Mouse (Mus musculus) lung, embryonic 15.5 days (tissue): ENCODE measurements around the gene Lrrc28. TPM values are rescaled to one million over a fixed set of nuclear protein-coding genes. Genes with fewer than 3 reads are reported as not detected.

Source experiments
- ATAC-seq: fragments of 200-750 bp; cut with Nextera tagmentation; 2 replicates; pipeline ENCODE4 v1.8.0; 2017; ENCODE audit warnings: moderate number of reproducible peaks, borderline replicate concordance; ENCODE audit not compliant: low FRiP score, low TSS enrichment; ENCODE audit errors: extremely low read depth
- H3K27ac ChIP-seq: fragments of 300-500 bp; sonication (generic); 2 replicates; pipeline ENCODE4 v1.5.1; 2015; ENCODE audit warnings: moderate library complexity, mild to moderate bottlenecking, inconsistent platforms
- H3K27me3 ChIP-seq: fragments of 300-500 bp; sonication (generic); 2 replicates; pipeline ENCODE4 v1.6.1; 2015; ENCODE audit warnings: inconsistent platforms
- H3K36me3 ChIP-seq: fragments of 300-500 bp; sonication (generic); 2 replicates; pipeline ENCODE4 v1.6.1; 2015; ENCODE audit warnings: inconsistent platforms
- H3K4me1 ChIP-seq: fragments of 300-500 bp; sonication (generic); 2 replicates; pipeline ENCODE4 v1.6.1; 2015; ENCODE audit warnings: inconsistent platforms
- H3K4me2 ChIP-seq: fragments of 300-500 bp; sonication (generic); 2 replicates; pipeline ENCODE4 v1.6.1; 2015; ENCODE audit warnings: inconsistent platforms, mild to moderate bottlenecking, moderate library complexity
- H3K4me3 ChIP-seq: fragments of 300-500 bp; sonication (generic); 2 replicates; pipeline ENCODE4 v1.5.1; 2015; ENCODE audit warnings: mild to moderate bottlenecking, inconsistent platforms
- H3K9ac ChIP-seq: fragments of 300-500 bp; sonication (generic); 2 replicates; pipeline ENCODE4 v1.6.1; 2015; ENCODE audit warnings: inconsistent platforms
- H3K9me3 ChIP-seq: fragments of 300-500 bp; sonication (generic); 2 replicates; pipeline ENCODE4 v1.6.1; 2016; ENCODE audit warnings: inconsistent platforms
- WGBS: fragments of 180-500 bp; shearing (Covaris S2); methylation state at CpG from one replicate; pipeline ENCODE4 v1.1.7; 2015; 5-methylcytosine and 5-hydroxymethylcytosine counted together
- polyA plus RNA-seq: library from polyadenylated mRNA; unstranded; fragments of >200 nt; fragmentation: Nextera tagmentation; extraction: Ambion mirVana; gene quantifications from 2 replicates; pipeline ENCODE4 v1.2.1, GENCODE M21; 2015

The Lrrc28 gene
- polyA plus RNA-seq, 1 experiment from 2014 or later = 14.5 TPM

DNA sequence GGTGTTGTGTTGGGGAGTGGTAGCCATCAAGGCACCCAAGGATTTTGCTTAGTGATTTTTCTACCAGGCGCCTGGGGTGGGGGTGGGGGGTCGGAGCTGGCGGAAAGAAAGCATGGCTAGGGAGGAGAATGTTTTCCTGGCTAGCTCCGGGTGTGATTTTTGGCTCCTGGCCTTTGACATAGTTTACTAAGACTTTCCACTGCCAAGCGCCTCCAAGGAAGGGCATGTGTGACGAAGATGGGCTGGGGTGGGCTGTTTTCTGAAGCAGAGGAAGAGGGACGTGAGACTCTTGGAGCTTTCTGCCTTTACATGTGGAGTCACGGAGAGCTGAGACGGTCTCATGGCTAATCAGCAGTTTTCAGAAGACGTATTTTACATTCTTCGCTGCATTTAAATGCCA lies 173.8 kb downstream of the Lrrc28 start:
- no peak overlapping the region for H3K4me3 ChIP-seq
- 38% methylated on average over 11 of the region's 11 CpGs for WGBS
- H3K4me2 ChIP-seq = peak overlapping the region; percentile 12; the same call in 1 of the 2 replicates

GRCm38 (mm10) chr7:67468802-67469408 lies 176.2 kb downstream of the Lrrc28 start:
- no peak overlapping the region for H3K4me2 ChIP-seq
- no peak overlapping the region for H3K27ac ChIP-seq
- ATAC-seq = no peak
- H3K36me3 ChIP-seq = no peaks in the 10 kb centered on the region
- peaks cover 24% of the 10 kb centered on the region for H3K4me1 ChIP-seq
- no peak overlapping the region for H3K4me3 ChIP-seq
- H3K9me3 ChIP-seq = no peaks in the 10 kb centered on the region
- 80% methylated on average over 7 of the region's 7 CpGs for WGBS
- H3K9ac ChIP-seq = no peak overlapping the region
- no peaks in the 10 kb centered on the region for H3K27me3 ChIP-seq

More for the DNA sequence above, 173.8 kb downstream of the Lrrc28 start:
- Histone ChIP-seq H3K9me3 (no peaks in the 10 kb centered on the region), H3K27ac (peak overlapping the region; percentile 46), H3K4me1 (peaks cover 19% of the 10 kb centered on the region), H3K36me3 (no peaks in the 10 kb centered on the region), H3K9ac (no peak overlapping the region), H3K27me3 (no peaks in the 10 kb centered on the region)
- peak; percentile 88 for ATAC-seq

DNA sequence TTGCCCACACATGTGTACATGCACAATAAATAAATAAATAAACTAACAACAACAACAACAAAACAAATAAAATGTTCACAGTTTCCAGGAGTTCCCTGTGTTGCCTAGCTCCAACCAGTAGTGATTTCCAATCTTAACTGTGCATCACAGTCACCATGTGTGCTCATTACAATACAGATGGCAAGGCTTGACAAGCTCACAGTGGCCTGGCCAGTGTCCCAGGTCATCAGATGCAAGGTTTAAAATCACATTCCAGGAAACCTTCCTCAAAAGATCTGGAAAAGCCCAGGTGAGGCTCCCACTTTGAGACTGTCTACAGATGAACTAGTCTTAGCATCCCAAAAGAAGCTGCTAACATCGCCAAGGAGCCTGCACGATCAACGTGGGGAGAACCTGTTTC lies 176.9 kb downstream of the Lrrc28 start:
- Histone ChIP-seq H3K27me3 (no peaks in the 10 kb centered on the region), H3K9ac (no peak overlapping the region), H3K4me2 (no peak overlapping the region), H3K36me3 (no peaks in the 10 kb centered on the region), H3K4me1 (peaks cover 31% of the 10 kb centered on the region), H3K9me3 (no peaks in the 10 kb centered on the region), H3K27ac (no peak overlapping the region), H3K4me3 (no peak overlapping the region)
- no peak for ATAC-seq
- 87% methylated on average over 3 of the region's 3 CpGs for WGBS

- Histone ChIP-seq H3K4me1 (peaks cover 38% of the 10 kb centered on the region), H3K27ac (no peak overlapping the region), H3K9me3 (no peaks in the 10 kb centered on the region), H3K4me2 (no peak overlapping the region), H3K9ac (no peak overlapping the region), H3K27me3 (no peaks in the 10 kb centered on the region), H3K36me3 (no peaks in the 10 kb centered on the region), H3K4me3 (no peak overlapping the region)
- 81% methylated on average over 2 of the region's 2 CpGs for WGBS
- ATAC-seq = no peak
These were observed 178.7 kb downstream of the Lrrc28 start for GRCm38 (mm10) chr7:67466322-67466721.

DNA sequence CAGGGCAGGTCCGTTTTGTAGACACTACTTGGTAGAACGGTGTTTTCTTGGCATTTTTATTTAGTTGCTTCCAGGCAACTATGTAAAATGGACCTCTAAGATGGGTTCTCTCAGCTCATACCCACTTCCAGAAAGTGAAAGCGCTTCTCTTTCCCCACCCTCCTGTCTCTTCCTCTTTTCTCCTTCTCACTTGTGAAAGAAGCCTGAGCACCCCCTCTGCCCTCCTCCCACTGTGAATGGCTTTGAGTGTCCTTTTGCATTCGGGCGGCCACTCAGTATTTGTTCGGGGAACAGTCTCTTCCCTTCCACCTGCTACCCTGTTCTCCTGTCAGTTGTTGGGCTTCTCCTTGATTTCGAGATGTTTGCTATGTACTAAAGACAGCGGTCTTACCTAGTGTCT lies 180.4 kb downstream of the Lrrc28 start:
- Histone ChIP-seq H3K27ac (no peak overlapping the region), H3K4me3 (no peak overlapping the region), H3K9me3 (no peaks in the 10 kb centered on the region), H3K4me2 (no peak overlapping the region), H3K36me3 (no peaks in the 10 kb centered on the region), H3K9ac (no peak overlapping the region), H3K27me3 (no peaks in the 10 kb centered on the region), H3K4me1 (peaks cover 44% of the 10 kb centered on the region)
- WGBS = 88% methylated on average over 8 of the region's 8 CpGs
- no peak for ATAC-seq

GRCm38 (mm10) chr7:67463565-67463964 lies 181.5 kb downstream of the Lrrc28 start:
- no peak overlapping the region for H3K9ac ChIP-seq
- 18% methylated on average over 7 of the region's 7 CpGs for WGBS
- peak; percentile 57 for ATAC-seq

More at GRCm38 (mm10) chr7:67463565-67463964, 181.5 kb downstream of the Lrrc28 start:
- Histone ChIP-seq H3K4me2 (no peak overlapping the region), H3K27ac (peak overlapping the region; percentile 89), H3K4me1 (peaks cover 45% of the 10 kb centered on the region), H3K9me3 (no peaks in the 10 kb centered on the region), H3K36me3 (no peaks in the 10 kb centered on the region), H3K4me3 (no peak overlapping the region), H3K27me3 (no peaks in the 10 kb centered on the region)

Other genes with a start within 250 kb of the Lrrc28 start
- gene Ttc23, start 2.1 kb upstream of the Lrrc28 start, polyA plus RNA-seq = 26.8 and 29.0 TPM in 2 replicates
- gene Synm, start 114.5 kb upstream of the Lrrc28 start, polyA plus RNA-seq = 9.7 and 12.7 TPM in 2 replicates